Mouse (Mus musculus) heart, adult 2 months (tissue): ENCODE measurements around the gene Ell2.

ENCODE experiments used
- EP300 ChIP-seq: fragments of 200-500 bp; IDR thresholded peaks from 2 replicates; pipeline ENCODE4 v1.6.1; 2011; ENCODE audit warnings: low read depth, low read length, control low read depth; ENCODE audit not compliant: insufficient read depth
- POLR2A ChIP-seq: fragments of 200-500 bp; IDR thresholded peaks from 2 replicates; pipeline ENCODE4 v1.6.1; 2011; ENCODE audit warnings: mild to moderate bottlenecking, low read depth, low read length, control low read depth; ENCODE audit not compliant: insufficient read depth

DNA sequence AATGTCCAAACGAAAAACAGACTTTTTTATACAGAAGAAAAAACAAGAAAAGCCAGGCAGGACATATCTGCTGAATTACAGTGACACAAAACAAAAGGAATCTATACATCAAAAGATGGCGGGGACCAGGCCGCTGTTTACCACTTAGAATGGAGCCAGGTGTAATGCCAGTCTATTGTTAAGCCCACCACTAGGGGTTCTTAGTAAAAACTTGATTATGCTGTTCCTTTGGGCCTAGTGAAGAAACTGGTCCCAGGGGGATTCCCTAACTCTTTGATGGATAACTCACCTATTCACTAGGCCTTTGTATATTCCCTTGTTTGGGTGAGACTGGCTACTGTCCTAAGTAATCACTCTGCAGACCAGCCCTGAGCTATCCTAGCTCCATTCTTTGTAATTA lies 92.9 kb downstream of the Ell2 start:
- no peak for TF ChIP-seq EP300
- no peak for TF ChIP-seq POLR2A
